9 mouse cellular contexts compared by ENCODE assay signal in the genomic region with DNA sequence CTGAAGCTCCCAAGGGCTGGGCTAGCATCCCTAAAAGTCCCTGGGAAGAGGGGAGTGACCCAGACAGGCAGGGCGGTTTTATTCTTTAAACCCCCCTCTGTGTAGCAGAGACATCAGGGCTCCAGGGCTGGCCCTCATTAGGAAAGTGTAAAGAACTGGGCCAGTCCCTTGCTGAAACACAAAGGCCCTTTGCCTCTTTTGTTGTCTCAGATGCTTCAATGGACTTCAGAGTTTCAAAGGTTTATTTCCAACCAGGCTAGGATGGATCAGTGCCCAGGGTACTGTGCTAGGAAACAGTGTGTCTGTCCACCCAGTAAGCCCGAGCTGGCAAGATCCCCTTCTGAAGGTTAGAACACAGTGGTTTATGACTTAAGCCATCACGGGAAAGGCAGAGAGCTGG. TPM values are rescaled to one million over a fixed set of nuclear protein-coding genes. Genes with fewer than 3 reads are reported as not detected.
DNase-seq lines count a peak whose midpoint lies in the region.
"Had no signal": no experiment of that assay in that cellular context is flagged by ENCODE, and none has a peak within 500 bp of the region (broad histone marks: within the 10 kb centered on the region; RNA-seq: fewer than 3 reads in every experiment).

No protein-coding gene starts in this region.

- intact Hi-C loops in left cerebral cortex, postnatal 14 days (cut with DNase I): no loop called here

- peak; percentile 61 for DNase-seq in layer of hippocampus, adult 11-12 months (ENCODE audit: low spot score)
- no peak for DNase-seq in layer of hippocampus, adult 9-10 months (ENCODE audit: low spot score)
- peak; percentile 53 to 62 for DNase-seq in frontal cortex, adult 2 months (ENCODE audit: extremely low spot score in 1 of 2, low spot score in 1 of 2)
- peak; percentile 48 to 55 for DNase-seq in left cerebral cortex, postnatal 14 days (ENCODE audit: low spot score in 2 of 2)
- peak; percentile 34 to 40 for DNase-seq in right cerebral cortex, postnatal 36 days (ENCODE audit: low spot score in 2 of 2)
- DNase-seq in adrenal gland, postnatal 4 days (ENCODE audit: low spot score in 2 of 2): no peak
- no peak for DNase-seq in ovary, postnatal 14 days (ENCODE audit: low spot score)
- DNase-seq in thymus, postnatal 36 days: no peak

RNA-seq across cellular contexts. Expression of a gene that starts 30.7 kb away (rescaled TPM):
- polyA plus RNA-seq in frontal cortex, adult 2 months (2012; rRNA removed): 179 and 194 TPM in 2 replicates
- 100 to 1,000 TPM; 212 to 227 TPM for total RNA-seq in left cerebral cortex, postnatal 14 days (2021)
- total RNA-seq in adrenal gland, postnatal 4 days (2021): 10 to 100 TPM in 1 of 2 experiments, 1 to 10 TPM in 1; 4.8 to 10.6 TPM
- total RNA-seq: heart, postnatal 25 days had no signal

Comparison
In these comparisons a context has a peak if more than half of its experiments do, and no peak if none do; other contexts are left out.
1. DNase-seq: peak in layer of hippocampus, adult 11-12 months (single experiment), frontal cortex, adult 2 months (2 of 2), left cerebral cortex, postnatal 14 days (2 of 2) and right cerebral cortex, postnatal 36 days (2 of 2); none in layer of hippocampus, adult 9-10 months (single experiment), adrenal gland, postnatal 4 days (0 of 2), ovary, postnatal 14 days (single experiment) and thymus, postnatal 36 days (0 of 2).
2. RNA of a gene that starts 30.7 kb away (total RNA-seq): 212 to 227 TPM in left cerebral cortex, postnatal 14 days; 4.8 to 10.6 TPM in adrenal gland, postnatal 4 days; every median in the first group is over 10 times any median in the second.